Mouse (Mus musculus) thymus, postnatal 36 days (tissue): ENCODE measurements around the gene 4930470P17Rik.
A peak's percentile ranks its signal among the peaks of the same experiment; 100 is the strongest.
"Not testable (repeated sequence)": the region's sequence is repeated elsewhere in the genome, so short reads cannot be mapped to it uniquely, and the experiment has no call there.

ENCODE experiments used
- DNase-seq, 2 experiments: peaks; one replicate each; pipeline ENCODE4 v3.0.0; 2022; ENCODE audit warnings: mixed read lengths in 2 of 2

4930470P17Rik gene

DNA sequence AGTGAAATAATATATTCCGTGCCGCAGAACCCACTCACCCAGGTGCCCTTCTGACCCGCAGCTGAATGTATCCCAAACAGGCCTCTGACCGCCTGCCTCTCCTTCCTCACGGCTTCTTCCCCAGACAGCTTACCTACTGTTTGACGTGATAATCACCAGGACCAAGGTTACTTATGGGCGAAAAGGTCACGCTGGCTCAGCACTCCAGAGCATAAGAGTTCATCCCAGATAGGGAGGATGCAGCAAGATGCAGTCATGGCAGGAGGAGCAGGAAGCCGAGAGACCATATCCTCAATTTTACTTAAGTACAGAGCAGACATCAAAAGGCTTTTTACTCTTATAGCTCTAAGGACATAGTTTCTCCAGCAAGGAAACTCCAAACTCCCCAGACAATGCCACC, at the start of gene 4930470P17Rik:
4930470P17Rik (minus strand) TSS at position 101 of the 400 bp plus-strand sequence.
- no peak for DNase-seq

- no peak for DNase-seq
Measured at GRCm38 (mm10) chr2:170651483-170651882, 49.7 kb upstream of the 4930470P17Rik start.

GRCm38 (mm10) chr2:170648542-170648941, 46.7 kb upstream of the 4930470P17Rik start:
- DNase-seq: no peak

DNA sequence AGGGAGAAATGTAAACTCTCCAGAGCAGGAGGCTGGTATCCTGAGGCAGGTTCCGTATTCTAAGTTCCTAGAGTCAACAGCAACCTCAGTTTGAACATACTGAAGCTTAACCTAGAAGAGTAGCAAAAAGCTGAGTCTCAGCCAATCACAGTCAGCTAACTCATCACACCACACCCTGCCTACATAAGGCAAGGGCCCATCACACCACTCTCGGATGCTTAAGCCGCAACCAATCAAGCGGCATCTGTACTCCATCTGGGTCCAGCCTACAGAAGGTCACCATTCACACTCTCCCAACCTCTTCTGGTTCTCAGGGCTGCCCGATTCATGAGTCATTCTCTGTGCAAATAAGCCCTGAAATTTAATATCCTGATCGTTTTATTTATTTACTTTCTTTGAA, 44.4 kb upstream of the 4930470P17Rik start:
- DNase-seq: no peak

DNA sequence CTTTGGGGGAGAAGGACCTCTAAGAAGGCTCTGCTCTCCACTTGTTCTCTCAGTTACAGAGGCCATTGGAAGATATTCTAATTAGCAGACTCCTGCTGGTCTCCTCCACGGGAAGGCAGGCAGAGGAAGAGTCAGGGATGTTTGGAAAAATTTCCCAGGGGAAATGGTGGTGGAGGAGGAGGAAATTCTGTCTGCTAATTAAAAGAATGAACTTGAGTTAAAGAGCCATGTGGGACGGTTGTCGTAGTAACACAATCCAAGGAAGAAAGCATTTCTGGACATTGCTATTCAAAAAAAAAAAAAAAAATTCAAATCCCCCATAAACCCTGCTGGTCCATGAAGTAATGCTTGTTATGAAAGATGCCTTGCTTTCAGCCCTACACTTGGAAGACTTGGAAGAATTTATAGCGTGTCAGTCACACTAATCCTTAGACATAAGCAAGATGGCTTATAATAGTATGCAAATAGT, 40.6 kb upstream of the 4930470P17Rik start:
- no peak for DNase-seq

- no peak for DNase-seq
Measured at GRCm38 (mm10) chr2:170640281-170640680, 38.5 kb upstream of the 4930470P17Rik start.

GRCm38 (mm10) chr2:170638746-170639145, 36.9 kb upstream of the 4930470P17Rik start:
- DNase-seq: no peak

DNA sequence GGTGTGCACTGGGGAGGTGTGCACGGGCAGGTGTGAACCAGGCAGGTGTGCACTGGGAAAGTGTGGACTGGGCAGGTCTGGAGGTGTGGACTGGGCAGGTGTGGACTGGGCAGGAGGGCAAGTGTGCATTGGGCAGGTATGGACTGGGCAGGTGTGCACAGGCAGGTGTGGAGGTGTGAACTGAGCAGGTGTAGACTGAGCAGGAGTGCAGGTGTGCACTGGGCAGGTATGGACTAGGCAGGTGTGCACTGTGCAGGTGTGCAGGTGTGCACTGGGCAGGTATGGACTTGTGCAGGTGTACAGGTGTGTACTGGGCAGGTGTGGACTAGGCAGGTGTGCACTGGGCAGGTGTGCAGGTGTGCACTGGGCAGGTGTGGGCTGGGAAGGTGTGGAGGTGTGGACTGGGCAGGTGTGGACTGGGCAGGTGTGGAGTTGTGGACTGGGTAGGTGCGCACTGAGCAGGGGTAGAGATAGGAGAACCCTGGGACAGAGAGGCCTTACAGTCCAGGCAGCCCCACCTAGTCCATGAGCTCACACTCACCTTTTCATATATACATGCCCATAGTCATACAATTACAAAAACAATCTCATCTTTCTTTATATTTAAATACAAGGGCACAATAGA, 31.3 kb upstream of the 4930470P17Rik start:
- DNase-seq: no peak

DNA sequence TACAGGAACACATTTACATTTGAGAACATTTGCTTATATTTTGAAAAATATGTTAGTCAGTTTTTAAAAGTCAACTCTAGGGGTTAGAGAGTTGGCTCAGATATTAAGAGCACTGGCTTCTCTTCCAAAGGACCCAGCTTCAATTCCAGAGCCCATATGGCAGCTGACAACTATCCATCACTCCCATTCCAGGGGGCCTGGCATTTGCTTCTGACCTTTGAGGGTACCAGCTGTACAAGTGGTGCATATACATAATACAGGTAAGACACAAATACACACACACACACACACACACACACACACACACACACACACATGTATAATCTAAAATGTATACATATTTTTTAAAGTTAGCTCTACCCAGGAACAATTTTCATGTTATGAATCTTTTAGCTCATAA, 30.6 kb upstream of the 4930470P17Rik start:
- DNase-seq: no peak

GRCm38 (mm10) chr2:170631375-170631774, 29.6 kb upstream of the 4930470P17Rik start:
- DNase-seq: no peak

DNA sequence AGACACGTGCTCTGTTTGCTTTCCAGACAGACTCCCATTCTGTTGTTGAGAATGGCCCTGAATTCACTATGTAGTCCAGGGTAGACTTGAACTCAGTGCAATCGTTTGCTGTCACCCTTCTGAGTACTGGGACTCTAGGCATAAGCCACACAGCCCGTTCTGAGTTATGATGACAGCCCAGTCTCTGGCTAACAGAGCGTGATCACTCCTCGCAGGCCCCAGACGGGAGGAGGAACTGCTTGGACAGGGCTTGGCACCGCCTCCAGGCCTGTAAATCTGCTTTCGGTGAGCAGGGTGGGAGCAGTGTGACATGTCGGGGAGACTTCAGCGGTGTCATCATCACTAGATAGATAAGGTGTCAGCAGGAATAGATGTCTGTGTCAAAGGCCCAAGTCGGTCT, 28.7 kb upstream of the 4930470P17Rik start:
- no peak for DNase-seq

- not testable (repeated sequence) for DNase-seq
Measured at GRCm38 (mm10) chr2:170627991-170628390, 26.2 kb upstream of the 4930470P17Rik start.

DNA sequence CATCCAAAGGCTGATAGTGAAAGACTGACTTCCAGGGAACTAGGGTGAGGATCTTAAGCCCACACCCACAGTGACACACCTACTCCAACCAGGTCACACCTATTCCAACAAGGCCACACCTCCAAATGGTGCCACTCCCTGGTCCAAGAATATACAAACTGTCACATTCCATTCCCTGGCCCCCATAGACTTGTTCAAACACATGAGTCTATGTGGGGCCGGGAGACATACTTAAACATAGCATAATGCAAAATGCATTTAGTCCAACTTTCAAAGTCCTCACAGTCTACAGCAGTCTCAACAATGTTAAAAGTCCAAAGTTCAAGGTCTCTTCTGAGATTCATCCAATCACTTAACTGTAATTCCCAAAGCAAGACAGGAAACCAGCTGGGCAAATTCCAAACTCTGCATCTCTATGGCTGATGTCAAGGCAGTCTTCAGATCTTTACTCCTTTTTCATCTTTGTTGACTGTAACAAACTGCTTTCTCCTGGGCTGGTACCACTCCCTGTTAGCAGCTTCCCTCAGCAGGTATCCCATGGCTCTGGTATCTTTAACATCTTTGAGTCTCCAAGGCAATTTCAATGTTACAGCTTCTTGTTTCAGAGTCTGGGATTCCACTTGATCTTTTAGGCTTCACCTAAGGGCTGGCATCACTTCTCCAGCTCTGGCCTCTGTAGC, 22.5 kb upstream of the 4930470P17Rik start:
- not testable (repeated sequence) for DNase-seq

- DNase-seq: no peak
Measured at GRCm38 (mm10) chr2:170622985-170623384, 21.2 kb upstream of the 4930470P17Rik start.

- DNase-seq: no peak
Measured at GRCm38 (mm10) chr2:170618862-170619492, 17.2 kb upstream of the 4930470P17Rik start.

DNA sequence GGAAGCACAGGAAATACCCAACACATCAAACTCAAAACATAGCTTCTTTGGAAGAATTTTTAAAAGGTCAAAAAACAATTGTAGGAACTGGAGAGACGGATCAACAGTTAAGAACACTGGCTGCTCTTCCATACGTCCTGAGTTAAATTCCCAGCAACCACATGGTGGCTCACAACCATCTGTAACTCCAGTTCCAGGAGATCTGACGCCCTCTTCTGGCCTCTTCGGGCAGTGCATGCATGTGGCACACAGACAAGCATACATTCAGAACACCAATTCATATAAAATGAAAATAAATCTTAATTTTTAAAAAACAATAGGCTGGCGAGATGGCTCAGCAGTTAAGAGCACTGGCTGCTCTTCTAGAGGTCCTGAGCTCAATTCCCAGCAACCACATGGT, 10.0 kb upstream of the 4930470P17Rik start:
- DNase-seq: not testable (repeated sequence)

DNA sequence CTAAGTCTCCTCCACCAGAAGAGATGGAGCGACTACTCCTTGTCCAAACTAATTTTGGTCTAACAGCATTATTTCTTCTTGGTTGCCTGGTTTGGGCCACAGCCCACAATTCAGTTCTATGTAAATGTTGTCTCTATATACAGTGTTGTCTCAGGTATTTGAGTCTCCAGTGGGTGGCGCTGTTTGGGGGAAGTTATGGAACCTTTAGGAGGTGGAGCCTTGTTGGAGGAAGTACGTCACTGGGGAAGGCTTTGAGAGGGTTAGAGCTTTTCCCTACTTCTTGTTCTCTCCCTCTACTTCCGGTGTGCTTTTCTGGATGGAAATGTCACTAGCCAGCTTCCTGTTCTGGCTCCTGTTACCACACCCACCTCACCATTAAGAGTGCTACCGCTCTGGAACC, 646 bp downstream of the 4930470P17Rik start:
- no peak for DNase-seq

GRCm38 (mm10) chr2:170597586-170597985, 4.2 kb downstream of the 4930470P17Rik start:
- DNase-seq: no peak

DNA sequence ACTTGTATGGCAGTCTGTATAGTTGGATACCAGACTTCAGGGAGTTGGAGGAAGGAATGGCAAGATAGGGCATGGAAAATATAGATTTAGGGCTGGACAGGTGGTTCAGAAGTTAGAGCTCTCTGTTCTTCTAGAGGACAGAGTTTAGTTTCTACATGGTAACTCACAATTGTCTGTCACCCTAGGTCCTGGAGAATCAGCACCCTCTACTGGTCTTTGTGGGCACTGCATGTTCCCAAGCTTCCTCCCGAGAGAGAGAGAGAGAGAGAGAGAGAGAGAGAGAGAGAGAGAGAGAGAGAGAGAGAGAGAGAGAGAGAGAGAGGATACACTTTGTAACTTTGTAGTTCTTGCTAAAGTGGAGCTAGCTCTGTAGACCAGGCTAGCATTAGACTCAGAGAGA, 5.1 kb downstream of the 4930470P17Rik start:
- peak; percentile 9 to 11 for DNase-seq

- DNase-seq: no peak
Measured at GRCm38 (mm10) chr2:170592161-170592560, 9.7 kb downstream of the 4930470P17Rik start.

- DNase-seq: no peak
Measured at GRCm38 (mm10) chr2:170588369-170588900, 13.4 kb downstream of the 4930470P17Rik start.

GRCm38 (mm10) chr2:170584678-170585077, 17.1 kb downstream of the 4930470P17Rik start:
- DNase-seq: no peak

DNA sequence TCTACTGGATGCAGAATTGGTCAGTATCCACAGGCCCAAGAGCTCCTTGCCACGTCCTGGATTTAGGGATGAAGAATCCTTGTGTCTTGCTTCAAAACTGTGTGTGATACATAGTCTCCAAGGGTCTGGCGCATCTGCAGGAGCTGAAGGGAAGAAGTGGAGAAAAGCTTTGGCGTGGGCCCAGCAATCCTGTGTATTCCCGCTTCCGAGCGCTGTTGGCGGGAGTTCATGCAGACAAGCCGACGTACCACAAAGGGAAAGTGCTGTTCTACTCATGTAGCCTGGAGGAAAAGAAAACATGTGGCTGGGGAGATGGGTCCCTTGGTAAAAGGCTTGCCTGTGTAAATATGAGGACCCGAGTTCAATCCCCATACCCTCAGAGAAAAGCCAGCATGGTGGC, 22.3 kb downstream of the 4930470P17Rik start:
- no peak for DNase-seq

GRCm38 (mm10) chr2:170578588-170578987, 23.2 kb downstream of the 4930470P17Rik start:
- DNase-seq: no peak
